Mouse (Mus musculus) olfactory bulb, adult 2 months (tissue): ENCODE data around the gene Amdhd1.
"Not testable (repeated sequence)": the region's sequence is repeated elsewhere in the genome, so short reads cannot be mapped to it uniquely, and the experiment has no call there.

Experiments used
- CTCF ChIP-seq: fragments of 200-500 bp; IDR thresholded peaks from 2 replicates; pipeline ENCODE4 v1.5.1; 2012; ENCODE audit warnings: low read depth, mild to moderate bottlenecking, low read length, moderate library complexity; ENCODE audit not compliant: insufficient read depth
- POLR2A ChIP-seq: fragments of 200-500 bp; IDR thresholded peaks from 2 replicates; pipeline ENCODE4 v1.6.1; 2012; ENCODE audit warnings: mild to moderate bottlenecking, low read depth, low read length, moderate library complexity; ENCODE audit not compliant: insufficient read depth

DNA sequence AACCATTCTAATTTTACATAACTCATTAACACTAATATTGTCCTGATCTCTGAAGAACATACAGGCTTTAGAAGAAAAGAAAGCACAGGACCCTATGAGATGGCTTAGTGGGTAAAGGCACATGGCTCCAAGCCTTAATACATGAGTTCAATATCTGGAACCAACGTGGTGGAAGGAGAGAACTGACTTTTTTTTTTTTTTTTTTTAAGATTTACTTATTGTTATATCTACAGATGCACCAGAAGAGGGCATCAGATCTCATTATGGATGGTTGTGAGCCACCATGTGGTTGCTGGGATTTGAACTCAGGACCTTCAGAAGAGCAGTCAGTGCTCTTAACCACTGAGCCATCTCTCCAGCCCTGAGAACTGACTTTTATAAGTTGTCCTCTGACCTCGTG lies 18.1 kb upstream of the Amdhd1 start:
- TF ChIP-seq CTCF, POLR2A: not testable (repeated sequence)
